In genomic region chr4:126103590-126104068, GRCm38 (mm10) we compare ENCODE assay signal across 1 mouse cellular context.
TF ChIP-seq lines count a peak whose summit lies in the region.

Gene Stk40, plus strand, starts transcription at chr4:126103957.

TF ChIP-seq in MEL, 35 proteins besides CTCF, POLR2A, EP300 and RAD21 (continued from another document):
- TF ChIP-seq ZMIZ1 (IDR thresholded peaks at IDR 0.05; ENCODE audit: low read depth, low read length): peak; percentile 74
- TF ChIP-seq MAZ (IDR thresholded peaks at IDR 0.05; ENCODE audit: low read depth, low read length): peak; percentile 85; the same call in 1 of the 2 replicates
- no peak for TF ChIP-seq GABPA (IDR thresholded peaks at IDR 0.05; ENCODE audit: low read depth, low read length)
- no peak for TF ChIP-seq MYB (IDR thresholded peaks at IDR 0.05; ENCODE audit: low read depth, low read length)
- TF ChIP-seq TBP (IDR thresholded peaks at IDR 0.05; ENCODE audit: low read depth, low read length): peak; percentile 72
- no peak for TF ChIP-seq SMC3 (IDR thresholded peaks at IDR 0.05; ENCODE audit: low read depth, low read length)
